Mouse (Mus musculus): ENCODE results near the gene Alox5ap.

GRCm38 (mm10) chr5:149235002-149235401, 29.6 kb upstream of the Alox5ap start:
- TF ChIP-seq POLR2A (IDR thresholded peaks at IDR 0.05; ENCODE audit: low read depth, low read length) (no peak), CTCF (conservative IDR thresholded peaks at IDR 0.05 in 1 of 2, IDR thresholded peaks at IDR 0.05 in 1 of 2; ENCODE audit: low read depth in 2 of 2, low read length in 2 of 2) (no peak), ZNF384 (IDR thresholded peaks at IDR 0.05; ENCODE audit: low read depth, low read length) (no peak), JUND (conservative IDR thresholded peaks at IDR 0.05; ENCODE audit: low read depth, low read length) (no peak), USF1 (IDR thresholded peaks at IDR 0.05; ENCODE audit: low read depth, low read length) (no peak), EP300 (IDR thresholded peaks at IDR 0.05; ENCODE audit: low read length) (no peak), RCOR1 (conservative IDR thresholded peaks at IDR 0.05; ENCODE audit: low read depth, low read length) (no peak), GABPA (IDR thresholded peaks at IDR 0.05; ENCODE audit: insufficient replicate concordance, low read depth, low read length) (no peak), TCF12 (IDR thresholded peaks at IDR 0.05; ENCODE audit: low read depth, low read length) (no peak), HCFC1 (IDR thresholded peaks at IDR 0.05; ENCODE audit: low read depth, low read length) (no peak), PAX5 (IDR thresholded peaks at IDR 0.05; ENCODE audit: low read length) (no peak), USF2 (conservative IDR thresholded peaks at IDR 0.05; ENCODE audit: low read depth, low read length) (no peak), TBP (conservative IDR thresholded peaks at IDR 0.05; ENCODE audit: low read depth, low read length) (no peak), MAFK (IDR thresholded peaks at IDR 0.05; ENCODE audit: insufficient replicate concordance, low read length) (no peak)

Data from CH12.LX (cell line).